Mouse (Mus musculus): ENCODE data around the gene Asb4. TPM values are rescaled to one million over a fixed set of nuclear protein-coding genes. Genes with fewer than 3 reads are reported as not detected.
"Not testable (repeated sequence)": the region's sequence is repeated elsewhere in the genome, so short reads cannot be mapped to it uniquely, and the experiment has no call there.

Gene Asb4
- polyA plus RNA-seq (2012; rRNA removed): 0.26 and 0.89 TPM in 2 replicates

DNA sequence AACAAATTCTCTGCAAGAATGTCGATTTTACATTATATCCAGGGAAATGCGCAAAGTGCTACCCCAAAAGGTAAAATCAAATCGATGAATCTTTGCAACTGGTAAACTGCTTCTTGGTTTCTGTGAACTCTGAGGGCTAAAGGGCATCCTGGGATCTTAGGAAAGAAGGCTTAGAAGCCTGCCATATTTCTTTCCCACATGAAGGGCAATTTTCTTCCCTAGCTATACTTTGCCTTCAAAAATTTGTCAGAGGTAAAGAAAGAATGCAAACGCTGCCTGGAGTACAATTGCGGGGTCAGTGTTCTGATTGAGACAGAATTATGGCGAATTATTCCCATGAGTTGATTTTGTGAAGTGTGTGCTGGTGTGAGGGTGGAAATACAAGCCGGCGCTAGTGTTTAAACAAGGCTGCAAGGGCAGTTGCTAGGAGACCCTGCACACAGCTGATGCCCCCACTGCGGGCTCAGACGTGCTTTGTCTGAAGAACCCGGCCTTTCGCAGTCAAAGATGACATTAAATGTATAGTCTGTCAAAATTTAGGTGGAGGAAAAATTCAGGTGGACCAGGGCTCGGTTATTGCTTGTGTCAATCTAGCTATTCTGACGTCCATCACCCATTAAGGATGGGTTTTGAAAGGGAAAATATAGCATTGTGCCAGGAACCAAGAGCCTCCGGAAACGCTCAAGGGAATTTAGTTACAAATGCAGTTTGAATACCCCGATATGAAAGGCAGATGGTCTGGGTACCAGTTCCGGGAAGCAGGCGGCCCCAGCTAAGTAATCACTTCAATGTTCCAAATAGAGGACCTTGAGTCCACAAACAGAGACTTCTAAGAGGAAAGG lies at the start of gene Asb4:
Gene Asb4 (plus strand): TSS at position 51 of the 842 bp plus-strand sequence.
- H3K4me1 ChIP-seq (ENCODE audit: control insufficient read depth, insufficient read depth, low read length): peaks cover 10% of the 10 kb centered on the region
- DNase-seq: no peak
- peak within 1 kb of the TSS; percentile 29 for H3K4me3 ChIP-seq (replicated peaks; ENCODE audit: extremely low read depth, low read depth, low read length)
- WGBS: 14% methylated on average over 19 of the region's 19 CpGs
- no peak for TF ChIP-seq CTCF (IDR thresholded peaks at IDR 0.05; ENCODE audit: insufficient read depth, low read length)
- TF ChIP-seq POLR2A (IDR thresholded peaks at IDR 0.05; ENCODE audit: borderline replicate concordance, extremely low read depth, low read depth, low read length): no peak

DNA sequence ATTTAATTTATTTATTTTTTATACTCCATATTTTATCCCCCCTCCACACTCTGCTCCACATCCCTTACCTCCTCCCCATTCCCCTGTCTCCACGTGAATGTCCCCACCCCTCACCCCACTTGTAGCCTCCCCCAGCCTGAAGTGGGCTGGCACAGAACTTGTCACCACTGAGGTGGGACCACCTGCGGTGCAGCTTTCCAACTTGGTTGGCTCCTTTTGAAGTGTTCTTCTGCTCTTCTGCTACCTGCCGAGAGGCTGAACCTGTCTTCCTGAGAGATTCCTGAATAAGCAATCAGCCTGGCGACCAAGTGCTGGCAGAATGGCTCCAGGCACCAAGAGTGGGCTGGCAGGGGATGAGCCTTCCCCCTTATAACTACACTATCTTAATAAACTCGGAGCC lies 49.2 kb upstream of the Asb4 start:
- WGBS: 66% methylated on average over 5 of the region's 5 CpGs

DNA sequence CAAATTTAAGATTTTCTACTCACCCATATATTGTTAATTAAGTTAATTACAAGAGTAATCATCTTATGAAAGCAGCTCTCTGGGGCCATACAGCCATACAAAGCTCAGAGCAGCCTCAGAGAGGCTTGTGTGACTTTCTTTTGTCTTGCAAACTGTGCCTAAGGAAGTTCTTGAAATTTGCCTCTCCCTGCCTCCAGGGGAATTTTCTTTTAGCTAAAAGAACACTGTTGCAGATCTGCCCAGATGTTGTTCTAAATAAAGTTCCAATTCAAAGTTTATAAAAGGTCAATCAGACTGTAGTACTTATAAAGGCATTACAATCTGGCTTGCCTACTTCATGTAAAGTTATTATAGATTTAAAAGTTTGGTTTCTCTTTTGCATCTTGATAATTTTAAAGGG lies 47.2 kb upstream of the Asb4 start:
- DNase-seq; H3K4me1 ChIP-seq (ENCODE audit: control insufficient read depth, insufficient read depth, low read length): not testable (repeated sequence)

More for the DNA sequence above, 49.2 kb upstream of the Asb4 start:
- Histone ChIP-seq H3K4me3 (replicated peaks; ENCODE audit: extremely low read depth, low read depth, low read length) (no peak overlapping the region), H3K4me1 (ENCODE audit: control insufficient read depth, insufficient read depth, low read length) (no peaks in the 10 kb centered on the region)
- no peak for DNase-seq
- TF ChIP-seq CTCF (IDR thresholded peaks at IDR 0.05; ENCODE audit: insufficient read depth, low read length): no peak
- TF ChIP-seq POLR2A (IDR thresholded peaks at IDR 0.05; ENCODE audit: borderline replicate concordance, extremely low read depth, low read depth, low read length): no peak

DNA sequence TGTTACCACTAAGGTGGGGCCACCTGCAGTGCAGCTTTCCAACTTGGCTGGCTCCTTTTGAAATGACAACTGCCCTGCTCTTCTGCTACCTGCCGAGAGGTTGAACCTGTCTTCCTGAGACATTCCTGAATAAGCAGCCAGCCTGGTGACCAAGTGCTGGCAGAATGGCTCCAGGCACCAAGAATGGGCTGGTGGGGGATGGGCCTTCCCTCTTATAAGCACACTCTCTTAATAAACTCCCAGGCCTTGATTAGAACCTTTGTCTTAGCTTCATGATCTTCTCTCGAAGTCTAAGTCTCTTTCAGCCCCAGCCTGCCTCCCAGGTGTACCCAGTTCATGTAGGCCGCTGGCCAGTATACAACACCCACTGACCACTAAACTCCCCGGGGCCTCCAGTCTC lies 44.4 kb upstream of the Asb4 start:
- WGBS: 88% methylated on average over 4 of the region's 4 CpGs
- not testable (repeated sequence) for H3K4me1 ChIP-seq (ENCODE audit: control insufficient read depth, insufficient read depth, low read length); H3K4me3 ChIP-seq (replicated peaks; ENCODE audit: extremely low read depth, low read depth, low read length); DNase-seq

More for the DNA sequence above, 47.2 kb upstream of the Asb4 start:
- H3K4me3 ChIP-seq (replicated peaks; ENCODE audit: extremely low read depth, low read depth, low read length): not testable (repeated sequence)

DNA sequence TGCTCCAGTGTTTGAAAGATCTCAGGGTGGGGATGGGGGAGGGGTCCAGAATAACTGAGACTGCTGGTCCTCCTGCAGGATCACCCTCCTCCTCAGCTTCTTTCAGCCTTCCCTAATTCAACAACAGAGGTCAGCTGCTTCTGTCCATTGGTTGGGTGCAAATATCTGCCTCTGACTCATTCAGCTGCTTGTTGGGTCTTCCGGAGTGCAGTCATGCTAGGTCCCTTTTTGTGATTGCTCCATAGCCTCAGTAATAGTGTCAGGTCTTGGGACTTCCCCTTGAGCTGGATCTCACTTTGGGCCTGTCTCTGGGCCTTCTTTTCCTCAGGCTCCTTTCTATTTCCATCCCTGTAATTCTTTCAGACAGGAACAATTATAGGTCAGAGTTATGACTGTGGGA lies 43.9 kb upstream of the Asb4 start:
- H3K4me1 ChIP-seq (ENCODE audit: control insufficient read depth, insufficient read depth, low read length); DNase-seq; H3K4me3 ChIP-seq (replicated peaks; ENCODE audit: extremely low read depth, low read depth, low read length): not testable (repeated sequence)
- WGBS: 81% methylated on average over 1 of the region's 1 CpGs

DNA sequence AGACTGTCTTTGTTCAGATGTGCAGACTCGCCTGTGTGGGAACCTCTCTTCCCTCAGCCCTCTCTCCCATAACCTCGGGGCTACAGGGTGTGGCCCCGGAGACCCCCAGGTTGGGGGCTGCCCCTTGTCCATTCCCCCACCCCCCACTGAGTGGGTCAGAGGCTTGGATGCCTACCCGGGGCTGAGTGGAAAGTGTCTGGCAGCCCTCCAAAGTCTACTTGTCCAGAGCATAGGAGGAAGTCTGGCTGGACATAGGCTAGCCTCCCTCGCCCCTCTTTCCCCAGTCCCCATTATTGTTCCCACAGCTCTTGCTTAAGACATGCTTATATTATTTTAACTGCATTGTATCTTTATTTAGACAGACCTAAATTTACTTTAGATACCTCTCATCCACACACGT lies 38.9 kb upstream of the Asb4 start:
- Histone ChIP-seq H3K4me3 (replicated peaks; ENCODE audit: extremely low read depth, low read depth, low read length) (no peak overlapping the region), H3K4me1 (ENCODE audit: control insufficient read depth, insufficient read depth, low read length) (no peaks in the 10 kb centered on the region)
- TF ChIP-seq CTCF (IDR thresholded peaks at IDR 0.05; ENCODE audit: insufficient read depth, low read length): no peak
- TF ChIP-seq POLR2A (IDR thresholded peaks at IDR 0.05; ENCODE audit: borderline replicate concordance, extremely low read depth, low read depth, low read length): no peak
- WGBS: 40% methylated on average over 6 of the region's 6 CpGs
- no peak for DNase-seq

DNA sequence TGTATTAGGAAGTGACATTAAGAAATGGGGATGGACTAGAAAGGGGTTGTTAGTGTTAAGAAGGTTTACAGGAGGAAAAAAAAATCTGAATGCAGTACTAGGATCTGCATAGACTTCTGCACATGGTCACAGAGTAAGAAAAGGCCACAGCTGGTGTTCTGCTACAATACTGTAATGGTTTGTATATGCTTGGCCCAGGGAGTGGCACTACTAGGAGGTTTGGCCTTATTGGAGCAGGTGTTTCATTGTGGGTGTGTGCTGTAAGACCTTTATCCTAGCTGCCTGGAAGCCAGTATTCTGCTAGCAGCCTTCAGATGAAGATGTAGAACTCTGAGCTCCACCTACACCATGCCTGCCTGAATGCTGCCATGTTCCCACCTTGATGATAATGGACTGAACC lies 25.3 kb upstream of the Asb4 start:
- DNase-seq: no peak
- Histone ChIP-seq H3K4me3 (replicated peaks; ENCODE audit: extremely low read depth, low read depth, low read length) (no peak overlapping the region), H3K4me1 (ENCODE audit: control insufficient read depth, insufficient read depth, low read length) (no peaks in the 10 kb centered on the region)
- no peak for TF ChIP-seq POLR2A (IDR thresholded peaks at IDR 0.05; ENCODE audit: borderline replicate concordance, extremely low read depth, low read depth, low read length)
- TF ChIP-seq CTCF (IDR thresholded peaks at IDR 0.05; ENCODE audit: insufficient read depth, low read length): no peak

DNA sequence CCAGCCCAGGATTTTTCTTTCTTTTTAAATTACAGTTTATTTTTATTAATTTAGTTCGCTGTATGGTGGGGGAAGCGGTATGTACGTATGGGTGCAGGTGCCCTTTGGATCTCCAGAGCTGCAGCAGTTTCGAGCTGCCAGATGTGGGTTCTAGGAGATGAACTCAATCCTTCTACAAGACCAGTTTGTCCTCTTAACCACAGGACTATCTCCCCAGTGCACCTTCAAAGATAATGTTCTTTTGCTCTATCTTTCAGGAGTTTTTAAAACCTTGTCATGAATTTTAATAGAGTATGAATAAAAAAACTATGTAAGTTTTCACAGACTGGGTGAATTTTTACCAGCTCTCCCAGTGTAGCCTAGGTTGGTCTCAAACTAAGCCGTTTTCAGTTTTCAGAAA lies 22.8 kb upstream of the Asb4 start:
- WGBS: 95% methylated on average over 5 of the region's 5 CpGs
- TF ChIP-seq POLR2A (IDR thresholded peaks at IDR 0.05; ENCODE audit: borderline replicate concordance, extremely low read depth, low read depth, low read length): no peak
- no peak for TF ChIP-seq CTCF (IDR thresholded peaks at IDR 0.05; ENCODE audit: insufficient read depth, low read length)
- Histone ChIP-seq H3K4me1 (ENCODE audit: control insufficient read depth, insufficient read depth, low read length) (no peaks in the 10 kb centered on the region), H3K4me3 (replicated peaks; ENCODE audit: extremely low read depth, low read depth, low read length) (no peak overlapping the region)
- DNase-seq: no peak

DNA sequence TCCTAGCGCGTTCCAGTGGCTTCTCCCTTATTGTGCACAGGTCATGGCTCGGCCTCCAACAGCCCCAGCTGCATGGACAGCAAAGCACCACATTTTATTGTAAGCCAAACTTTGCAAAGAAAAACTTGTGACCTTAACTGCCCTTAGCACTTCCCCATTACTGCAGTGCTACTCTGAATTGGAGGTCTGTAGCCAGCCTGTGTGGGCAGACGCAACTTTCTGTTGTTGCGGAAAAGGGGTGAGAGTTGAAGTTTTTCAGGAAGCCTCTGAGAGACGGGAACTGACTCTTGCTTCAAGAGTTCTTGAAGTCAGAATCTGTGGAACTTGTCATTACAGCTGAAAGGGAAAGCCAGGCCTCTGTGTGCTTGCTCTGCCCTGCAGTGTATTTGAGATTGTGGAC lies 21.2 kb upstream of the Asb4 start:
- TF ChIP-seq CTCF (IDR thresholded peaks at IDR 0.05; ENCODE audit: insufficient read depth, low read length) (no peak), POLR2A (IDR thresholded peaks at IDR 0.05; ENCODE audit: borderline replicate concordance, extremely low read depth, low read depth, low read length) (no peak)
- no peak for DNase-seq
- WGBS: 71% methylated on average over 6 of the region's 6 CpGs
- no peaks in the 10 kb centered on the region for H3K4me1 ChIP-seq (ENCODE audit: control insufficient read depth, insufficient read depth, low read length)
- H3K4me3 ChIP-seq (replicated peaks; ENCODE audit: extremely low read depth, low read depth, low read length): no peak overlapping the region

DNA sequence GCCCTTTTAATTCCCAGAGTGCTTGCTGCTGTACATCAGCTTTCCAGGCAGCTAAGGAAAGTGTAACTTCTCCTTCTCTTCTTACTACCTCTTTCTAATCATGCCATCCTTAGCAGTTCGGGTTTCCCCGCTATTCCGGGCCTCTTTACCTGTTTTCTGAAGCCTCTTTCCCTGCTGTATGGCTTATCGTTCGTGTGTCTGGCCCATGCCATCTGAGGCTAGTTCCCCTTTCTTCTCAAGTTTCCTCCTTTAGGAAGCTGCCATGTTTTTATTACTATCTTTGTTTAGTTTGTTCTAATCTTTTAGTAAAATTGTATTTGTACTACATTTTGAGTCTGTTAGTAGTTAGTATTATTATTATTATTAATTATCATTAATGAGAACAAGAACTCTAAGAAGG lies 17.3 kb upstream of the Asb4 start:
- DNase-seq: no peak
- Histone ChIP-seq H3K4me3 (replicated peaks; ENCODE audit: extremely low read depth, low read depth, low read length) (no peak overlapping the region), H3K4me1 (ENCODE audit: control insufficient read depth, insufficient read depth, low read length) (no peaks in the 10 kb centered on the region)
- WGBS: 78% methylated on average over 5 of the region's 5 CpGs
- TF ChIP-seq CTCF (IDR thresholded peaks at IDR 0.05; ENCODE audit: insufficient read depth, low read length): no peak
- TF ChIP-seq POLR2A (IDR thresholded peaks at IDR 0.05; ENCODE audit: borderline replicate concordance, extremely low read depth, low read depth, low read length): no peak
